Mouse (Mus musculus): Measurements from ENCODE around the gene Slc30a5.
"Not testable (repeated sequence)": the region's sequence is repeated elsewhere in the genome, so short reads cannot be mapped to it uniquely, and the experiment has no call there.

Gene Slc30a5

GRCm38 (mm10) chr13:100843016-100843725 is 9.9 kb upstream of the Slc30a5 start:
- DNase-seq (ENCODE audit: low read depth, low spot score) = no peak

GRCm38 (mm10) chr13:100841741-100842140 is 8.5 kb upstream of the Slc30a5 start:
- DNase-seq (ENCODE audit: low read depth, low spot score) = no peak

- no peak for DNase-seq (ENCODE audit: low read depth, low spot score)
These were observed 1.6 kb upstream of the Slc30a5 start for GRCm38 (mm10) chr13:100834777-100835176.

GRCm38 (mm10) chr13:100833640-100834002 is 394 bp upstream of the Slc30a5 start:
- no peak for DNase-seq (ENCODE audit: low read depth, low spot score)

GRCm38 (mm10) chr13:100832188-100832587 is 1.0 kb downstream of the Slc30a5 start:
- no peak for DNase-seq (ENCODE audit: low read depth, low spot score)

GRCm38 (mm10) chr13:100831123-100831522 is 2.1 kb downstream of the Slc30a5 start:
- no peak for DNase-seq (ENCODE audit: low read depth, low spot score)

- no peak for DNase-seq (ENCODE audit: low read depth, low spot score)
These were observed 7.4 kb downstream of the Slc30a5 start for GRCm38 (mm10) chr13:100825627-100826410.

- no peak for DNase-seq (ENCODE audit: low read depth, low spot score)
These were observed 8.3 kb downstream of the Slc30a5 start for GRCm38 (mm10) chr13:100824916-100825315.

GRCm38 (mm10) chr13:100824306-100824705 is 8.9 kb downstream of the Slc30a5 start:
- no peak for DNase-seq (ENCODE audit: low read depth, low spot score)

GRCm38 (mm10) chr13:100823863-100824262 is 9.4 kb downstream of the Slc30a5 start:
- DNase-seq (ENCODE audit: low read depth, low spot score) = no peak

GRCm38 (mm10) chr13:100814451-100814850 is 18.8 kb downstream of the Slc30a5 start:
- DNase-seq (ENCODE audit: low read depth, low spot score) = no peak

GRCm38 (mm10) chr13:100805776-100806175 is 27.5 kb downstream of the Slc30a5 start:
- DNase-seq (ENCODE audit: low read depth, low spot score) = no peak

GRCm38 (mm10) chr13:100797171-100797570 is 36.1 kb downstream of the Slc30a5 start:
- no peak for DNase-seq (ENCODE audit: low read depth, low spot score)

GRCm38 (mm10) chr13:100789083-100789482 is 44.1 kb downstream of the Slc30a5 start:
- DNase-seq (ENCODE audit: low read depth, low spot score) = no peak

GRCm38 (mm10) chr13:100788057-100788456 is 45.2 kb downstream of the Slc30a5 start:
- not testable (repeated sequence) for DNase-seq (ENCODE audit: low read depth, low spot score)

- DNase-seq (ENCODE audit: low read depth, low spot score) = no peak
These were observed 45.8 kb downstream of the Slc30a5 start for GRCm38 (mm10) chr13:100787316-100788010.

- peak; percentile 60 for DNase-seq (ENCODE audit: low read depth, low spot score)
These were observed 46.8 kb downstream of the Slc30a5 start, which contains the start of gene Ccnb1 for GRCm38 (mm10) chr13:100786414-100786867. Ccnb1 (minus strand) TSS chr13:100786570.

GRCm38 (mm10) chr13:100785806-100786413 is 47.3 kb downstream of the Slc30a5 start:
- no peak for DNase-seq (ENCODE audit: low read depth, low spot score)

- DNase-seq (ENCODE audit: low read depth, low spot score) = no peak
These were observed 55.7 kb downstream of the Slc30a5 start for GRCm38 (mm10) chr13:100777491-100777890.

GRCm38 (mm10) chr13:100776710-100777109 is 56.5 kb downstream of the Slc30a5 start:
- no peak for DNase-seq (ENCODE audit: low read depth, low spot score)

- DNase-seq (ENCODE audit: low read depth, low spot score) = no peak
These were observed 57.2 kb downstream of the Slc30a5 start for GRCm38 (mm10) chr13:100776056-100776419.
